Mouse (Mus musculus) lung, embryonic 15.5 days (tissue): ENCODE measurements at regions not wholly inside any gene's neighbourhood (a gene's known extent, or its start where the extent isn't known, plus 50 kb on each side); places are given as distances from the start of the nearest gene placed in this dataset.
A peak's percentile ranks its signal among the peaks of the same experiment; 100 is the strongest.

Experiments
- ATAC-seq: fragments of 200-750 bp; cut with Nextera tagmentation; 2 replicates; pipeline ENCODE4 v1.8.0; 2017; ENCODE audit warnings: moderate number of reproducible peaks, borderline replicate concordance; ENCODE audit not compliant: low FRiP score, low TSS enrichment; ENCODE audit errors: extremely low read depth
- H3K27ac ChIP-seq: fragments of 300-500 bp; sonication (generic); 2 replicates; pipeline ENCODE4 v1.5.1; 2015; ENCODE audit warnings: moderate library complexity, mild to moderate bottlenecking, inconsistent platforms
- H3K27me3 ChIP-seq: fragments of 300-500 bp; sonication (generic); 2 replicates; pipeline ENCODE4 v1.6.1; 2015; ENCODE audit warnings: inconsistent platforms
- H3K36me3 ChIP-seq: fragments of 300-500 bp; sonication (generic); 2 replicates; pipeline ENCODE4 v1.6.1; 2015; ENCODE audit warnings: inconsistent platforms
- H3K4me1 ChIP-seq: fragments of 300-500 bp; sonication (generic); 2 replicates; pipeline ENCODE4 v1.6.1; 2015; ENCODE audit warnings: inconsistent platforms
- H3K4me2 ChIP-seq: fragments of 300-500 bp; sonication (generic); 2 replicates; pipeline ENCODE4 v1.6.1; 2015; ENCODE audit warnings: inconsistent platforms, mild to moderate bottlenecking, moderate library complexity
- H3K4me3 ChIP-seq: fragments of 300-500 bp; sonication (generic); 2 replicates; pipeline ENCODE4 v1.5.1; 2015; ENCODE audit warnings: mild to moderate bottlenecking, inconsistent platforms
- H3K9ac ChIP-seq: fragments of 300-500 bp; sonication (generic); 2 replicates; pipeline ENCODE4 v1.6.1; 2015; ENCODE audit warnings: inconsistent platforms
- H3K9me3 ChIP-seq: fragments of 300-500 bp; sonication (generic); 2 replicates; pipeline ENCODE4 v1.6.1; 2016; ENCODE audit warnings: inconsistent platforms
- WGBS: fragments of 180-500 bp; shearing (Covaris S2); methylation state at CpG from one replicate; pipeline ENCODE4 v1.1.7; 2015; 5-methylcytosine and 5-hydroxymethylcytosine counted together

GRCm38 (mm10) chr10:126664408-126665083 is 236.6 kb downstream of the Atp23 start:
- no peak overlapping the region for H3K4me2 ChIP-seq
- H3K27me3 ChIP-seq, result no peaks in the 10 kb centered on the region
- H3K9me3 ChIP-seq, result no peaks in the 10 kb centered on the region
- H3K4me1 ChIP-seq, result no peaks in the 10 kb centered on the region
- no peak overlapping the region for H3K9ac ChIP-seq
- no peak overlapping the region for H3K27ac ChIP-seq
- 85% methylated on average over 13 of the region's 13 CpGs for WGBS
- no peak for ATAC-seq
- H3K4me3 ChIP-seq, result no peak overlapping the region
- no peaks in the 10 kb centered on the region for H3K36me3 ChIP-seq

- no peak overlapping the region for H3K4me2 ChIP-seq
- H3K9ac ChIP-seq, result no peak overlapping the region
- H3K4me3 ChIP-seq, result no peak overlapping the region
- no peaks in the 10 kb centered on the region for H3K36me3 ChIP-seq
- H3K27ac ChIP-seq, result no peak overlapping the region
- no peak for ATAC-seq
- 81% methylated on average over 15 of the region's 15 CpGs for WGBS
- H3K27me3 ChIP-seq, result no peaks in the 10 kb centered on the region
- no peaks in the 10 kb centered on the region for H3K4me1 ChIP-seq
- no peaks in the 10 kb centered on the region for H3K9me3 ChIP-seq
Observed at GRCm38 (mm10) chr10:126663461-126664013, 237.6 kb downstream of the Atp23 start.

- Histone ChIP-seq H3K4me1 (no peaks in the 10 kb centered on the region), H3K27me3 (no peaks in the 10 kb centered on the region), H3K4me3 (no peak overlapping the region), H3K27ac (no peak overlapping the region), H3K36me3 (no peaks in the 10 kb centered on the region), H3K4me2 (no peak overlapping the region), H3K9me3 (no peaks in the 10 kb centered on the region), H3K9ac (no peak overlapping the region)
- no peak for ATAC-seq
- 87% methylated on average over 6 of the region's 6 CpGs for WGBS
Observed at GRCm38 (mm10) chr10:126662765-126663164, 238.4 kb downstream of the Atp23 start.

- ATAC-seq, result 0 out of 2 replicates have a peak, but pooled peaks have one; percentile 27
- Histone ChIP-seq H3K4me3 (no peak overlapping the region), H3K27me3 (no peaks in the 10 kb centered on the region), H3K4me2 (no peak overlapping the region), H3K36me3 (no peaks in the 10 kb centered on the region), H3K27ac (no peak overlapping the region), H3K4me1 (no peaks in the 10 kb centered on the region), H3K9ac (no peak overlapping the region), H3K9me3 (no peaks in the 10 kb centered on the region)
- WGBS, result 46% methylated on average over 5 of the region's 5 CpGs
Observed at GRCm38 (mm10) chr10:126661095-126661615, 240.0 kb downstream of the Atp23 start.

GRCm38 (mm10) chr10:126660024-126660423 is 241.1 kb downstream of the Atp23 start:
- H3K9me3 ChIP-seq, result no peaks in the 10 kb centered on the region
- ATAC-seq, result no peak
- no peak overlapping the region for H3K4me3 ChIP-seq
- H3K27ac ChIP-seq, result no peak overlapping the region
- no peaks in the 10 kb centered on the region for H3K27me3 ChIP-seq
- no peaks in the 10 kb centered on the region for H3K36me3 ChIP-seq
- 76% methylated on average over 9 of the region's 9 CpGs for WGBS
- no peaks in the 10 kb centered on the region for H3K4me1 ChIP-seq
- no peak overlapping the region for H3K9ac ChIP-seq
- H3K4me2 ChIP-seq, result no peak overlapping the region

- WGBS, result 78% methylated on average over 3 of the region's 3 CpGs
- no peak overlapping the region for H3K4me3 ChIP-seq
- H3K27me3 ChIP-seq, result no peaks in the 10 kb centered on the region
- no peak overlapping the region for H3K4me2 ChIP-seq
- H3K9me3 ChIP-seq, result no peaks in the 10 kb centered on the region
- H3K4me1 ChIP-seq, result no peaks in the 10 kb centered on the region
- H3K36me3 ChIP-seq, result no peaks in the 10 kb centered on the region
- no peak overlapping the region for H3K27ac ChIP-seq
- no peak for ATAC-seq
- H3K9ac ChIP-seq, result no peak overlapping the region
Observed at GRCm38 (mm10) chr10:126652693-126653092, 248.5 kb downstream of the Atp23 start.

- H3K4me2 ChIP-seq, result no peak overlapping the region
- H3K9ac ChIP-seq, result no peak overlapping the region
- no peak overlapping the region for H3K4me3 ChIP-seq
- H3K9me3 ChIP-seq, result no peaks in the 10 kb centered on the region
- no peaks in the 10 kb centered on the region for H3K27me3 ChIP-seq
- no peaks in the 10 kb centered on the region for H3K36me3 ChIP-seq
- ATAC-seq, result no peak
- WGBS, result 43% methylated on average over 4 of the region's 4 CpGs
- no peak overlapping the region for H3K27ac ChIP-seq
- peaks cover 4% of the 10 kb centered on the region for H3K4me1 ChIP-seq
Observed at GRCm38 (mm10) chr10:126646587-126646986, 254.6 kb downstream of the Atp23 start.

GRCm38 (mm10) chr10:126641792-126642289 is 259.3 kb downstream of the Atp23 start:
- ATAC-seq, result peak; percentile 65; the same call in 1 of the 2 replicates
- no peaks in the 10 kb centered on the region for H3K9me3 ChIP-seq
- H3K27ac ChIP-seq, result no peak overlapping the region
- H3K4me3 ChIP-seq, result no peak overlapping the region
- no peak overlapping the region for H3K9ac ChIP-seq
- no peaks in the 10 kb centered on the region for H3K27me3 ChIP-seq
- no peaks in the 10 kb centered on the region for H3K36me3 ChIP-seq
- H3K4me2 ChIP-seq, result no peak overlapping the region
- peaks cover 4% of the 10 kb centered on the region for H3K4me1 ChIP-seq
- 5% methylated on average over 9 of the region's 9 CpGs for WGBS

GRCm38 (mm10) chr10:126634731-126635130 is 266.4 kb downstream of the Atp23 start:
- Histone ChIP-seq H3K36me3 (no peaks in the 10 kb centered on the region), H3K4me3 (no peak overlapping the region), H3K4me1 (no peaks in the 10 kb centered on the region), H3K9me3 (no peaks in the 10 kb centered on the region), H3K27ac (no peak overlapping the region), H3K27me3 (no peaks in the 10 kb centered on the region), H3K4me2 (no peak overlapping the region), H3K9ac (no peak overlapping the region)
- WGBS, result 13% methylated on average over 13 of the region's 13 CpGs
- no peak for ATAC-seq

- Histone ChIP-seq H3K27ac (no peak overlapping the region), H3K4me1 (no peaks in the 10 kb centered on the region), H3K36me3 (no peaks in the 10 kb centered on the region), H3K4me2 (no peak overlapping the region), H3K27me3 (no peaks in the 10 kb centered on the region), H3K9ac (no peak overlapping the region), H3K9me3 (no peaks in the 10 kb centered on the region), H3K4me3 (no peak overlapping the region)
- WGBS, result 38% methylated on average over 4 of the region's 4 CpGs
- no peak for ATAC-seq
Observed at GRCm38 (mm10) chr10:126628057-126628456, 273.1 kb downstream of the Atp23 start.

GRCm38 (mm10) chr10:126625466-126625865 is 275.7 kb downstream of the Atp23 start:
- WGBS, result 58% methylated on average over 7 of the region's 7 CpGs
- H3K9ac ChIP-seq, result no peak overlapping the region
- no peaks in the 10 kb centered on the region for H3K27me3 ChIP-seq
- H3K9me3 ChIP-seq, result no peaks in the 10 kb centered on the region
- H3K4me1 ChIP-seq, result no peaks in the 10 kb centered on the region
- no peak overlapping the region for H3K4me3 ChIP-seq
- no peak for ATAC-seq
- no peak overlapping the region for H3K4me2 ChIP-seq
- H3K36me3 ChIP-seq, result no peaks in the 10 kb centered on the region
- no peak overlapping the region for H3K27ac ChIP-seq

- no peaks in the 10 kb centered on the region for H3K4me1 ChIP-seq
- WGBS, result 71% methylated on average over 6 of the region's 6 CpGs
- no peaks in the 10 kb centered on the region for H3K27me3 ChIP-seq
- no peak overlapping the region for H3K27ac ChIP-seq
- no peaks in the 10 kb centered on the region for H3K36me3 ChIP-seq
- no peak for ATAC-seq
- no peaks in the 10 kb centered on the region for H3K9me3 ChIP-seq
- no peak overlapping the region for H3K4me3 ChIP-seq
- H3K9ac ChIP-seq, result no peak overlapping the region
- H3K4me2 ChIP-seq, result no peak overlapping the region
Observed at GRCm38 (mm10) chr10:126620802-126621201, 280.4 kb downstream of the Atp23 start.
